Mouse (Mus musculus) left cerebral cortex, adult 2 months (tissue): ENCODE results near the gene Mgst2. TPM values are rescaled to one million over a fixed set of nuclear protein-coding genes. Genes with fewer than 3 reads are reported as not detected.

Source experiments
- DNase-seq, 2 experiments: peaks; one replicate each; pipeline ENCODE4 v3.0.0; 2021 to 2022; ENCODE audit warnings: low spot score in 2 of 2, mixed read lengths in 1 of 2; ENCODE audit errors: extremely low spot score in 1 of 2
- H3K27ac ChIP-seq: fragments of 200-600 bp; 2 replicates; pipeline ENCODE4 v1.8.1; 2022
- H3K4me3 ChIP-seq: fragments of 200-600 bp; 2 replicates; pipeline ENCODE4 v1.8.1; 2022
- CTCF ChIP-seq: fragments of 200-600 bp; IDR thresholded peaks from 2 replicates; pipeline ENCODE4 v1.8.1; 2022; ENCODE audit warnings: antibody characterized with exemption, mild to moderate bottlenecking, moderate library complexity
- intact Hi-C: fragments of 180-260 bp; cut with DNase I; formaldehyde crosslinking; loops from one replicate; pipeline ENCODE4 v1.15.1; 2025
- total RNA-seq, 2 experiments: library from RNA; stranded (reverse); gene quantifications; 2 replicates each; pipeline ENCODE4 v1.2.3; 2021

The Mgst2 gene
- total RNA-seq, 2 experiments from 2014 or later = not detected

GRCm38 (mm10) chr3:51686791-51687190 is 26.6 kb downstream of the Mgst2 start:
- no peak overlapping the region for H3K27ac ChIP-seq
- DNase-seq = no peak
- intact Hi-C loops = no loop called here
- TF ChIP-seq CTCF = no peak
- H3K4me3 ChIP-seq = no peak overlapping the region

GRCm38 (mm10) chr3:51688725-51689124 is 28.6 kb downstream of the Mgst2 start:
- no peak overlapping the region for H3K4me3 ChIP-seq
- no peak for DNase-seq
- intact Hi-C loops = no loop called here
- no peak overlapping the region for H3K27ac ChIP-seq
- no peak for TF ChIP-seq CTCF

GRCm38 (mm10) chr3:51693196-51693595 is 33.0 kb downstream of the Mgst2 start:
- no peak overlapping the region for H3K4me3 ChIP-seq
- TF ChIP-seq CTCF = no peak
- intact Hi-C loops = no loop called here
- H3K27ac ChIP-seq = no peak overlapping the region
- no peak for DNase-seq

- intact Hi-C loops = no loop called here
- no peak overlapping the region for H3K27ac ChIP-seq
- no peak for TF ChIP-seq CTCF
- no peak overlapping the region for H3K4me3 ChIP-seq
- no peak for DNase-seq
These were observed 34.4 kb downstream of the Mgst2 start for GRCm38 (mm10) chr3:51694576-51694975.

- no peak for TF ChIP-seq CTCF
- DNase-seq = no peak
- intact Hi-C loops = no loop called here
- no peak overlapping the region for H3K27ac ChIP-seq
- no peak overlapping the region for H3K4me3 ChIP-seq
These were observed 35.6 kb downstream of the Mgst2 start for GRCm38 (mm10) chr3:51695713-51696112.

DNA sequence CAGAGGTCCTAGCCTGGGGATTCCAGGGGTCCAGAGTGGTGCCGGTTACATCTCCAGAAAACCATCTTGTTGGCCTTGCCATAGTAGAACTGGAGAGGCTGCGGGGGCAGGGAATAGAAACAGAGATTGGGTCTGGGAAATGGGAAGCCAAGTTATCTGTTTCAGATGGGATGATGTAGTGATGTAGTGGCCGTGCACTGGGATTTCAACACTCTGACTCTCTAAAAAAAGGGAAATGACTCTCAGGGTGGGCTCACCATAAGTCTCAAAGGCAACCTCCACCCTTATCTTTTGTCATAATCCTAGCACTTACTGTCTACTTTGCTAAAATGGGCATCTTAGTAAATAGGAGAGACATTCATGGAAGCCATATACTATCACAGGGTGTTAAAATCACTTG is 37.8 kb downstream of the Mgst2 start:
- no peak for DNase-seq
- intact Hi-C loops = no loop called here
- TF ChIP-seq CTCF = no peak
- Histone ChIP-seq H3K27ac (no peak overlapping the region), H3K4me3 (no peak overlapping the region)

GRCm38 (mm10) chr3:51700123-51700522 is 40.0 kb downstream of the Mgst2 start:
- no peak overlapping the region for H3K4me3 ChIP-seq
- TF ChIP-seq CTCF = no peak
- intact Hi-C loops = loop anchor here (2.0 to 10.0 kb wide), 6 partner anchors 87 to 543 kb away; no protein-coding TSS in a partner anchor
- peak overlapping the region; percentile 66; the same call in 1 of the 2 replicates for H3K27ac ChIP-seq
- no peak for DNase-seq

DNA sequence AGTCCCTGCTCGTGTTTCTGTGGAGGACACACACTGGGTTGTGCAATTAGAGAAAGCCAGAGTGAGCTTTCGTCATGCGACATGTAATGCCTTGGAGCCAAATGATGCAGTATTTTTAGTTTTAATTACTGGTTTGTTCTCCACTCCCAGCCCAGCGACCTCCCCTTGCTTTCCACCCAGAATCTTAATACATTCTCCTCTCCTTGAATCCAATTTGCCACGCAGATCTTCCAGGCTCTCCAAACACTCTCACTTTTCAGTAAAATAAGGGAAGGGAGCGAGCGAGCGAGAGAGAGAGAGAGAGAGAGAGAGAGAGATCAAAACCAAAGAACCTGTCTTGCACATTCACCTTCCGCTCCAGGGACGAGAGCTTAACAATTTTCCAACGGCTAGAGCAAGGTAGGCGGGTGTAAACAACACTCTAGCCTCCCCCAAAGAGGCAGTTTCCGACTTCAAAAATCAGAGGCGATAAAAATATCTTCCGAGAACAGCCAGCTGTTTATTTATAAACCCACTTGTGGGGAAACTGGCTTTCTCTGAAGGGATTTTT is 40.6 kb downstream of the Mgst2 start:
- peak in 1 of 2 experiments; percentile 40 for DNase-seq
- Histone ChIP-seq H3K27ac (peak overlapping the region; percentile 66), H3K4me3 (peak overlapping the region; percentile 53)
- intact Hi-C loops = loop anchor here (1.0 to 10.0 kb wide), 7 partner anchors 86 to 542 kb away; no protein-coding TSS in a partner anchor
- no peak for TF ChIP-seq CTCF

DNA sequence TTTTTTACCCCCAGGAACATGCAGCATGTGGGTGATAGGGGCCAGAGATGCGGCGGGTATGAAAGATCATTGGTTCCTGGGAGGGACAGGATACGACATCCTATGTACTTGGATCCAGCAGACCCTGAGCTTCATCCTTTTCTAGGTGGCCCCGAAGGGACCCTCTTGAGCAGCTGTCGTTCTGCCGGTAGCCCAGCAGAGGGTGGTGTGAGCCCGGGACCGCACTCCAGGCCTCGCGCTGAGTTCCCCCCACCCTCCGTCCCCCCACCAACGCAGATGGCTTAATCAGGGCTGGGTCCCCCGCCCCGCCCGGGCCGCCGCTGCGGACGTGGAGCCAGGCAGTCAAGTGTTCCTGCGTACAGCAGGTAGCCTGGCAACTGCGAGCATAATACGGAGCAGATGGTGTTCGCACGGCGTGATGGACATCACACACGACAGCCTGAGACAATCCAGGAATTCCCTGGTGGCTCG is 41.2 kb downstream of the Mgst2 start:
- H3K27ac ChIP-seq = peak overlapping the region; percentile 66
- TF ChIP-seq CTCF = peak; percentile 92
- DNase-seq = peak; percentile 74
- intact Hi-C loops = loop anchor here (1.0 to 10.0 kb wide), 7 partner anchors 86 to 541 kb away; no protein-coding TSS in a partner anchor
- peak overlapping the region; percentile 53 for H3K4me3 ChIP-seq

GRCm38 (mm10) chr3:51701950-51702349 is 41.8 kb downstream of the Mgst2 start:
- peak overlapping the region; percentile 53; the same call in 1 of the 2 replicates for H3K4me3 ChIP-seq
- peak overlapping the region; percentile 32; the same call in 1 of the 2 replicates for H3K27ac ChIP-seq
- no peak for DNase-seq
- no peak for TF ChIP-seq CTCF
- intact Hi-C loops = loop anchor here (1.0 to 10.0 kb wide), 7 partner anchors 85 to 541 kb away; no protein-coding TSS in a partner anchor

DNA sequence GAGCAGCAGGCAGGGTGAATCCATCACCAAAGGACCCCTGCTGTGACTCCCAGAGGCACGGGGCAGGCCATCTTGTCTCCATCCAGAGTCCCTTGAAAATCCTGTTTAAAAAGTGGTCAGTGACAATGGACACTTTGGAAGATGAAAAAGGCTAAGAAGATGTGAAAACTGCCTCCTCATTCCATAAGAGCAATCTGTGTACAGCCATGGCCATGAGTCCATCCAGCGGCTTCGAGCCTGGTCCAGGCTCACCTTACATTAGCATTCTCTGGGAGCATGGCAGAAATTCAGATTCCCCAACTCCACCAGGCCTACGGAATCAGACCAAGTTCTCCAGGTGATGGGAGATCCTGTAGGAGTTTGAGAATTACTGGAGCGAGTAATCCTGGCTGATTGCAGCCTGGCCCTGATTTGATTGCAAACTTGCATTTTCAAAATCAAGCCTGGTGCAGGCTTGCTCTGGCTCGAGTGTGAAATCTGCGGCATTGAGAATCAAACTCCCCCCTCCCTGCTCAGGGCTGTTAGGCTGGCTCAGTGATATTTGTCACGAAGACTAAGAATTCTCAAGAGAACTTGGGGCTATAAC is 42.6 kb downstream of the Mgst2 start:
- no peak overlapping the region for H3K27ac ChIP-seq
- intact Hi-C loops = loop anchor here (5.0 to 10.0 kb wide), 4 partner anchors 85 to 305 kb away; no protein-coding TSS in a partner anchor
- DNase-seq = no peak
- no peak overlapping the region for H3K4me3 ChIP-seq
- no peak for TF ChIP-seq CTCF

- H3K27ac ChIP-seq = no peak overlapping the region
- H3K4me3 ChIP-seq = no peak overlapping the region
- TF ChIP-seq CTCF = no peak
- intact Hi-C loops = loop anchor here (5.0 to 10.0 kb wide), 4 partner anchors 84 to 304 kb away; no protein-coding TSS in a partner anchor
- no peak for DNase-seq
These were observed 43.3 kb downstream of the Mgst2 start for GRCm38 (mm10) chr3:51703478-51703877.
